Mouse (Mus musculus): ENCODE results near the gene Pla2g1b. TPM values are rescaled to one million over a fixed set of nuclear protein-coding genes. Genes with fewer than 3 reads are reported as not detected.

Gene Pla2g1b
- total and polyA plus RNA-seq, 2 experiments, result 2.7 TPM; not detected in 1

GRCm38 (mm10) chr5:115487942-115488580 lies 22.0 kb downstream of the Pla2g1b start:
- no peak for DNase-seq (ENCODE audit: extremely low read depth, low read depth, low spot score)
- TF ChIP-seq CTCF (IDR thresholded peaks at IDR 0.05; ENCODE audit: low read depth, low read length) (no peak), POLR2A (IDR thresholded peaks at IDR 0.05; ENCODE audit: extremely low read depth, insufficient read depth, low read length) (no peak)
- Histone ChIP-seq H3K79me2 (ENCODE audit: control insufficient read depth, insufficient read depth, low read length) (no peaks in the 10 kb centered on the region), H3K9ac (ENCODE audit: low read depth, low read length) (no peak overlapping the region), H3K4me1 (ENCODE audit: control insufficient read depth, insufficient read depth, low read length) (peaks cover 2% of the 10 kb centered on the region; the same call in 1 of the 2 replicates), H3K36me3 (ENCODE audit: control insufficient read depth, insufficient read depth, low read length) (no peaks in the 10 kb centered on the region), H3K4me3 (ENCODE audit: insufficient read depth, low read depth, low read length) (no peak overlapping the region), H3K27ac (replicated peaks; ENCODE audit: insufficient read depth, low read depth, low read length) (no peak overlapping the region), H3K27me3 (ENCODE audit: control insufficient read depth, insufficient read depth, low read length) (no peaks in the 10 kb centered on the region)
- WGBS, result 85% methylated on average over 9 of the region's 9 CpGs

DNA sequence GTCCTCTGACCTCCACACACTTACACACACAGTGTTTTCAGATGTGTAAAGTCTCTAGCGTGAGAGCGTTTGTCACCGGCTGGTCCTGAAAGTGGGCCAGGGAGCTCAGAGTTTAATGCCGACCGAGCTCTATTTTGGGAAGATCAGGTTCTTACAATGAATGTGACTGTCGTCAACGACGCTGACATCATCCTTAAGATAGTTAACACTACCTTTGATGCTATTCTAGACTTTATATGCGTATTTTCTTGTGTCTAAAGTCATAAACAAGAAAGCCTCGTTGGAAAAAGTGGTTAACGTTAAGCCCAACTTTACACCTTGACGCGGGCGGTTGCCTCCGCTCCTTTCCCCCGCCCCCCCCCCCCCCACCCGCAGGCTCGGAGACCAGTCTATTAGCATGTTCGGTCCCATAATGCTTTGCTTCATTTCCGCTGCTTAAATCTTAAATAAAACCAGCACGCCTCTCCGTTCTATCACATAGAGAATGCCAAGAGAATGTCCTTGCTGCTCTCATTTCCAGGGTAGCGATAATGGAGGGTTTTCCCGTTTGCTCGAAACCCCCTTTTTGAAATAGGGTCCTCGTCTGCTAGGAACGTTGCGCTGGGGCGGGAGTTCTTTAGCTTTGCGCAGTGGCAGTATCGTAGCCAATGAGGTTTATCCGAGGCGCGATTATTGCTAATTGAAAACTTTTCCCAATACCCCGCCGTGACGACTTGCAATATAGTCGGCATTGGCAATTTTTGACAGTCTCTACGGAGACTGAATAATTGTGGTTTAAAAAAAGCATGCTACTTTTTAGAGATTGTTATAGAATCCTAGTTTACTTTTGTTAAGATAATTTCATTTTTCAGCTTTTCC lies 23.0 kb downstream of the Pla2g1b start:
- no peak for DNase-seq (ENCODE audit: extremely low read depth, low read depth, low spot score)
- H3K4me3 ChIP-seq (ENCODE audit: insufficient read depth, low read depth, low read length), result peak overlapping the region; percentile 51
- peaks cover 2% of the 10 kb centered on the region; the same call in 1 of the 2 replicates for H3K4me1 ChIP-seq (ENCODE audit: control insufficient read depth, insufficient read depth, low read length)
- H3K36me3 ChIP-seq (ENCODE audit: control insufficient read depth, insufficient read depth, low read length), result no peaks in the 10 kb centered on the region
- under 1% methylated on average over 38 of the region's 39 CpGs for WGBS
- H3K27ac ChIP-seq (replicated peaks; ENCODE audit: insufficient read depth, low read depth, low read length), result peak overlapping the region; percentile 94
- H3K9ac ChIP-seq (ENCODE audit: low read depth, low read length), result peak overlapping the region; percentile 99
- TF ChIP-seq CTCF (IDR thresholded peaks at IDR 0.05; ENCODE audit: low read depth, low read length) (no peak), POLR2A (IDR thresholded peaks at IDR 0.05; ENCODE audit: extremely low read depth, insufficient read depth, low read length) (peak; percentile 96)
- no peaks in the 10 kb centered on the region for H3K79me2 ChIP-seq (ENCODE audit: control insufficient read depth, insufficient read depth, low read length)
- no peaks in the 10 kb centered on the region for H3K27me3 ChIP-seq (ENCODE audit: control insufficient read depth, insufficient read depth, low read length)

- peak overlapping the region; percentile 48 for H3K4me3 ChIP-seq (ENCODE audit: insufficient read depth, low read depth, low read length)
- H3K36me3 ChIP-seq (ENCODE audit: control insufficient read depth, insufficient read depth, low read length), result no peaks in the 10 kb centered on the region
- WGBS, result under 1% methylated on average over 50 of the region's 50 CpGs
- H3K27ac ChIP-seq (replicated peaks; ENCODE audit: insufficient read depth, low read depth, low read length), result peak overlapping the region; percentile 94
- peak overlapping the region; percentile 86 for H3K9ac ChIP-seq (ENCODE audit: low read depth, low read length)
- no peaks in the 10 kb centered on the region for H3K27me3 ChIP-seq (ENCODE audit: control insufficient read depth, insufficient read depth, low read length)
- TF ChIP-seq POLR2A (IDR thresholded peaks at IDR 0.05; ENCODE audit: extremely low read depth, insufficient read depth, low read length) (peak; percentile 93), CTCF (IDR thresholded peaks at IDR 0.05; ENCODE audit: low read depth, low read length) (no peak)
- DNase-seq (ENCODE audit: extremely low read depth, low read depth, low spot score), result peak; percentile 86
- H3K4me1 ChIP-seq (ENCODE audit: control insufficient read depth, insufficient read depth, low read length), result peaks cover 2% of the 10 kb centered on the region; the same call in 1 of the 2 replicates
- no peaks in the 10 kb centered on the region for H3K79me2 ChIP-seq (ENCODE audit: control insufficient read depth, insufficient read depth, low read length)
These were observed 23.9 kb downstream of the Pla2g1b start for GRCm38 (mm10) chr5:115489699-115490637.

GRCm38 (mm10) chr5:115490638-115491000 lies 24.6 kb downstream of the Pla2g1b start:
- no peaks in the 10 kb centered on the region for H3K36me3 ChIP-seq (ENCODE audit: control insufficient read depth, insufficient read depth, low read length)
- peak; percentile 53 for DNase-seq (ENCODE audit: extremely low read depth, low read depth, low spot score)

GRCm38 (mm10) chr5:115491076-115491475 lies 25.0 kb downstream of the Pla2g1b start:
- Histone ChIP-seq H3K4me1 (ENCODE audit: control insufficient read depth, insufficient read depth, low read length) (peaks cover 2% of the 10 kb centered on the region; the same call in 1 of the 2 replicates), H3K36me3 (ENCODE audit: control insufficient read depth, insufficient read depth, low read length) (no peaks in the 10 kb centered on the region), H3K27ac (replicated peaks; ENCODE audit: insufficient read depth, low read depth, low read length) (no peak overlapping the region), H3K79me2 (ENCODE audit: control insufficient read depth, insufficient read depth, low read length) (no peaks in the 10 kb centered on the region), H3K27me3 (ENCODE audit: control insufficient read depth, insufficient read depth, low read length) (no peaks in the 10 kb centered on the region), H3K9ac (ENCODE audit: low read depth, low read length) (no peak overlapping the region), H3K4me3 (ENCODE audit: insufficient read depth, low read depth, low read length) (no peak overlapping the region)
- TF ChIP-seq POLR2A (IDR thresholded peaks at IDR 0.05; ENCODE audit: extremely low read depth, insufficient read depth, low read length), result no peak
- TF ChIP-seq CTCF (IDR thresholded peaks at IDR 0.05; ENCODE audit: low read depth, low read length), result no peak
- 28% methylated on average over 5 of the region's 5 CpGs for WGBS
- no peak for DNase-seq (ENCODE audit: extremely low read depth, low read depth, low spot score)

More at GRCm38 (mm10) chr5:115490638-115491000, 24.6 kb downstream of the Pla2g1b start:
- TF ChIP-seq POLR2A (IDR thresholded peaks at IDR 0.05; ENCODE audit: extremely low read depth, insufficient read depth, low read length), result no peak
- no peak for TF ChIP-seq CTCF (IDR thresholded peaks at IDR 0.05; ENCODE audit: low read depth, low read length)
- Histone ChIP-seq H3K9ac (ENCODE audit: low read depth, low read length) (no peak overlapping the region), H3K27me3 (ENCODE audit: control insufficient read depth, insufficient read depth, low read length) (no peaks in the 10 kb centered on the region), H3K79me2 (ENCODE audit: control insufficient read depth, insufficient read depth, low read length) (no peaks in the 10 kb centered on the region), H3K27ac (replicated peaks; ENCODE audit: insufficient read depth, low read depth, low read length) (no peak overlapping the region; the same call in 1 of the 2 replicates), H3K4me1 (ENCODE audit: control insufficient read depth, insufficient read depth, low read length) (peaks cover 2% of the 10 kb centered on the region; the same call in 1 of the 2 replicates), H3K4me3 (ENCODE audit: insufficient read depth, low read depth, low read length) (no peak overlapping the region)
- WGBS, result 2% methylated on average over 8 of the region's 8 CpGs

All from liver, adult 2 months (tissue).